Mouse (Mus musculus): ENCODE measurements at regions not wholly inside any gene's neighbourhood (a gene's known extent, or its start where the extent isn't known, plus 50 kb on each side); places are given as distances from the start of the nearest gene placed in this dataset.

GRCm38 (mm10) chr16:76718809-76719208 lies 294.7 kb upstream of the Usp25 start:
- TF ChIP-seq ZNF384 (IDR thresholded peaks at IDR 0.05; ENCODE audit: low read depth, low read length) (no peak), CHD2 (IDR thresholded peaks at IDR 0.05; ENCODE audit: low read depth, low read length) (no peak), ZC3H11A (IDR thresholded peaks at IDR 0.05; ENCODE audit: borderline replicate concordance, low read depth, low read length) (no peak), MAFK (IDR thresholded peaks at IDR 0.05; ENCODE audit: insufficient read depth, low read depth, low read length) (no peak), HCFC1 (IDR thresholded peaks at IDR 0.05; ENCODE audit: borderline replicate concordance, insufficient read depth, low read length) (no peak)
- Histone ChIP-seq H3K27ac (ENCODE audit: insufficient read depth, low read depth, low read length, poor library complexity, severe bottlenecking) (no peak overlapping the region), H3K36me3 (ENCODE audit: control insufficient read depth, insufficient read depth, low read length, poor library complexity, severe bottlenecking) (no peaks in the 10 kb centered on the region), H3K4me1 (ENCODE audit: control insufficient read depth in 2 of 2, insufficient read depth in 2 of 2, low read length in 2 of 2, poor library complexity in 1 of 2) (no peaks in the 10 kb centered on the region), H3K4me3 (ENCODE audit: insufficient read depth in 1 of 2, low read depth in 1 of 2, low read length in 2 of 2, poor library complexity in 1 of 2, severe bottlenecking in 1 of 2) (no peak overlapping the region), H3K9me3 (ENCODE audit: control insufficient read depth, insufficient read depth, low read depth, low read length) (no peaks in the 10 kb centered on the region), H3K9ac (ENCODE audit: insufficient read depth, low read depth, low read length, poor library complexity, severe bottlenecking) (no peak overlapping the region)
- in situ Hi-C loops (cut with MboI; ENCODE audit: low sequenced_read_pairs in 2 of 2, unreplicated experiment in 2 of 2), result no loop called here
- DNase-seq (ENCODE audit: low read depth, low spot score), result no peak

DNA sequence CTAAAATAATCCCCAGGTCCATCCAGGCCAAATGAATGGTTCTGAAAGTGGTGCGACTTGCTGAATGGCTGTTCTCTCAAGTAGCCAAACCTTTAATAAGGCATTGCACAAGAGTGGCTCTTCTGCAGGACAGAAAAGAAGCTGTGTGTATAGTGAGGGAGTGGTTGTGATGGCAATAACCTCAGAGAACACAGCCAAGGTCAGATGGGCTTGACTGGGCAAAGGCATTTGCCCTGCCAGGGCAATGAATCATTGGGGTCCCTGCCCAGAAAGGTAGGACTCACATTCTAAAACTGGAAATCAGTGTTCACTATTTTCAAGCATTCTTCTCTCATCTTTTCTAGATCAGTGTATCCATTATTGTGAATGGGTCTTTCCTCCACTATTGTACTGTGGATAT lies 295.4 kb upstream of the Usp25 start:
- Histone ChIP-seq H3K36me3 (ENCODE audit: control insufficient read depth, insufficient read depth, low read length, poor library complexity, severe bottlenecking) (no peaks in the 10 kb centered on the region), H3K4me3 (ENCODE audit: insufficient read depth in 1 of 2, low read depth in 1 of 2, low read length in 2 of 2, poor library complexity in 1 of 2, severe bottlenecking in 1 of 2) (no peak overlapping the region), H3K27ac (ENCODE audit: insufficient read depth, low read depth, low read length, poor library complexity, severe bottlenecking) (no peak overlapping the region), H3K9ac (ENCODE audit: insufficient read depth, low read depth, low read length, poor library complexity, severe bottlenecking) (no peak overlapping the region), H3K4me1 (ENCODE audit: control insufficient read depth in 2 of 2, insufficient read depth in 2 of 2, low read length in 2 of 2, poor library complexity in 1 of 2) (no peaks in the 10 kb centered on the region), H3K9me3 (ENCODE audit: control insufficient read depth, insufficient read depth, low read depth, low read length) (no peaks in the 10 kb centered on the region)
- in situ Hi-C loops (cut with MboI; ENCODE audit: low sequenced_read_pairs in 2 of 2, unreplicated experiment in 2 of 2), result no loop called here
- TF ChIP-seq CHD2 (IDR thresholded peaks at IDR 0.05; ENCODE audit: low read depth, low read length), result no peak
- TF ChIP-seq ZC3H11A (IDR thresholded peaks at IDR 0.05; ENCODE audit: borderline replicate concordance, low read depth, low read length), result no peak
- TF ChIP-seq MAFK (IDR thresholded peaks at IDR 0.05; ENCODE audit: insufficient read depth, low read depth, low read length), result no peak
- no peak for TF ChIP-seq HCFC1 (IDR thresholded peaks at IDR 0.05; ENCODE audit: borderline replicate concordance, insufficient read depth, low read length)
- no peak for TF ChIP-seq ZNF384 (IDR thresholded peaks at IDR 0.05; ENCODE audit: low read depth, low read length)
- no peak for DNase-seq (ENCODE audit: low read depth, low spot score)

DNA sequence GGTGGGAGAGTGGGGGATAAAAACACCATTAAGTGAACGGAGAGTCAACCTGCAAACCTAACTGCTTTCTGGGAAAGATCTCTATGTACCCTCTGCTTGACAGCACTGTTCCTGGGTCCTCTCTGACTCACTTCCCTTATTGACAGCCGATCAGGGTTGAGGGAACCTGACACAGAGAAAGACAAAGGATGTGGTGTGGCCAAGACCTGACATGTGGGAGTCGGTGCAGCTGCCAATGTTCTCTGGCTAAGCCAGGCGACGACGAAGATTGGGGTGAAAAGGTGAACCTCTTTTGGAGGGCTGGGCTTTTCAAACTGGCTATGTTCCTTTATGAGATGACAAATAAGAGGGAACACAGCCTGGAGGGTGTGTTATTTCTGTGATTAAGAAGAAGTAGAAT lies 318.6 kb upstream of the Usp25 start:
- Histone ChIP-seq H3K9me3 (ENCODE audit: control insufficient read depth, insufficient read depth, low read depth, low read length) (no peaks in the 10 kb centered on the region), H3K4me1 (ENCODE audit: control insufficient read depth in 2 of 2, insufficient read depth in 2 of 2, low read length in 2 of 2, poor library complexity in 1 of 2) (no peaks in the 10 kb centered on the region), H3K27ac (ENCODE audit: insufficient read depth, low read depth, low read length, poor library complexity, severe bottlenecking) (no peak overlapping the region), H3K9ac (ENCODE audit: insufficient read depth, low read depth, low read length, poor library complexity, severe bottlenecking) (no peak overlapping the region), H3K36me3 (ENCODE audit: control insufficient read depth, insufficient read depth, low read length, poor library complexity, severe bottlenecking) (no peaks in the 10 kb centered on the region), H3K4me3 (ENCODE audit: insufficient read depth in 1 of 2, low read depth in 1 of 2, low read length in 2 of 2, poor library complexity in 1 of 2, severe bottlenecking in 1 of 2) (no peak overlapping the region)
- in situ Hi-C loops (cut with MboI; ENCODE audit: low sequenced_read_pairs in 2 of 2, unreplicated experiment in 2 of 2), result no loop called here
- TF ChIP-seq ZC3H11A (IDR thresholded peaks at IDR 0.05; ENCODE audit: borderline replicate concordance, low read depth, low read length) (no peak), ZNF384 (IDR thresholded peaks at IDR 0.05; ENCODE audit: low read depth, low read length) (no peak), CHD2 (IDR thresholded peaks at IDR 0.05; ENCODE audit: low read depth, low read length) (no peak), HCFC1 (IDR thresholded peaks at IDR 0.05; ENCODE audit: borderline replicate concordance, insufficient read depth, low read length) (no peak), MAFK (IDR thresholded peaks at IDR 0.05; ENCODE audit: insufficient read depth, low read depth, low read length) (no peak)
- DNase-seq (ENCODE audit: low read depth, low spot score), result no peak

DNA sequence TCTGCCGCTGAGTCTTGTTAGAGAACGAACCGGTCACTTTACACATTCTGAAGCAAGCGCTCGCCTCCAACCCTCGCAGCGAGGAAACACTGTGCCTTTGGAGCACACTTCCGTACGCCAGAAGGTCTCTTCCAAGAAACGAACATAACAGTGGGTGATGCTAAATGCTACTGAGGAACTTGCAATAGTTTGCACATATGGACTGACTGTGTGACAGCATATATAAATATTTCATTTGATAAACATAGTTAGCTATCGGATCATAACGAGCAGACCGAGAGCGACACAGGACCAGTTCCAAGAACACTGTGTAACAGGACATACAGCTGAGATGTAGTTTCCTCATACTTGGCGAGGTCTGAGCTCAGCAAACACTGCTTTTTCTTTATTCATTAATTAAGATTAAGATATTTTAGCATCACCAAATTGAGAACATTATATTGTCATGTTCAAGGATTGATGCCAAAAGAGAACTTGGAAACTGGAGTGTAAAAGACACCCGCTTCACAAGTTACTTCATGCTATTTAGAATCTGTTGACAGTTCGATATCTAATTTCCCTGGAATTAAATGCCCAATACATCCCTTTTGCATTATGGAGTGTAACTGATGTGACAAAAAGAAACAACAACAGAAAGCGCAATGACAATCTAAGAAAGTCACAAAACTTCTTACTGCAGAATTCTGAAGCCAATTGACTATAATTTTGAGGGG lies 314.3 kb upstream of the Nrip1 start:
- no peaks in the 10 kb centered on the region; the same call in 1 of the 2 replicates for H3K9me3 ChIP-seq (ENCODE audit: control insufficient read depth, insufficient read depth, low read depth, low read length)
- no peak for DNase-seq (ENCODE audit: low read depth, low spot score)
- in situ Hi-C loops (cut with MboI; ENCODE audit: low sequenced_read_pairs in 2 of 2, unreplicated experiment in 2 of 2), result no loop called here
- no peak for TF ChIP-seq HCFC1 (IDR thresholded peaks at IDR 0.05; ENCODE audit: borderline replicate concordance, insufficient read depth, low read length)
- TF ChIP-seq MAFK (IDR thresholded peaks at IDR 0.05; ENCODE audit: insufficient read depth, low read depth, low read length), result no peak
- H3K4me1 ChIP-seq (ENCODE audit: control insufficient read depth in 2 of 2, insufficient read depth in 2 of 2, low read length in 2 of 2, poor library complexity in 1 of 2), result peaks cover 0 to 3% of the 10 kb centered on the region in 2 experiments; a peak in 1 of 4 replicates
- H3K4me3 ChIP-seq (ENCODE audit: insufficient read depth in 1 of 2, low read depth in 1 of 2, low read length in 2 of 2, poor library complexity in 1 of 2, severe bottlenecking in 1 of 2), result no peak overlapping the region
- H3K27ac ChIP-seq (ENCODE audit: insufficient read depth, low read depth, low read length, poor library complexity, severe bottlenecking), result no peak overlapping the region
- no peak overlapping the region for H3K9ac ChIP-seq (ENCODE audit: insufficient read depth, low read depth, low read length, poor library complexity, severe bottlenecking)
- no peaks in the 10 kb centered on the region for H3K36me3 ChIP-seq (ENCODE audit: control insufficient read depth, insufficient read depth, low read length, poor library complexity, severe bottlenecking)

Data from ES-E14 (cell line).